Mouse (Mus musculus): ENCODE data around the gene Ptprj. TPM values are rescaled to one million over a fixed set of nuclear protein-coding genes. Genes with fewer than 3 reads are reported as not detected.

Gene Ptprj
- total and polyA plus RNA-seq, 3 experiments: 6.9 to 8.9 (median 7.3) TPM

- TF ChIP-seq EP300 (IDR thresholded peaks at IDR 0.05; ENCODE audit: low read length): no peak
- no peak for TF ChIP-seq JUND (conservative IDR thresholded peaks at IDR 0.05; ENCODE audit: low read depth, low read length)
- no peak for TF ChIP-seq USF1 (IDR thresholded peaks at IDR 0.05; ENCODE audit: low read depth, low read length)
- no peak for TF ChIP-seq ZMIZ1 (IDR thresholded peaks at IDR 0.05; ENCODE audit: low read depth, low read length)
- no peak for TF ChIP-seq PAX5 (IDR thresholded peaks at IDR 0.05; ENCODE audit: low read length)
- no peak for TF ChIP-seq MXI1 (IDR thresholded peaks at IDR 0.05; ENCODE audit: low read depth, low read length)
- H3K27ac ChIP-seq (ENCODE audit: insufficient read depth, low read depth): no peak overlapping the region
- H3K79me2 ChIP-seq (replicated peaks; ENCODE audit: control insufficient read depth, extremely low read depth, insufficient read depth, poor library complexity, severe bottlenecking): peaks cover 62% of the 10 kb centered on the region
- H3K4me2 ChIP-seq (ENCODE audit: insufficient read depth, low read depth, poor library complexity, severe bottlenecking): peak overlapping the region; percentile 44; the same call in 1 of the 2 replicates
- no peak for DNase-seq (ENCODE audit: extremely low read depth)
- H3K27me3 ChIP-seq (replicated peaks): no peaks in the 10 kb centered on the region
- no peak overlapping the region for H3K9ac ChIP-seq (ENCODE audit: insufficient read depth, low read depth)
- no peak overlapping the region for H3K4me3 ChIP-seq (replicated peaks in 1 of 3; ENCODE audit: low read depth in 2 of 3, low read length in 2 of 3, poor library complexity in 1 of 3)
- dilution Hi-C loops (cut with MboI; ENCODE audit: extremely low pct_ligation_motif_present, extremely low pct_unique_long_range_greater_than_20kb, low sequenced_read_pairs) (no loop called here), in situ Hi-C loops (cut with MboI; ENCODE audit: low pct_ligation_motif_present, low pct_unique_long_range_greater_than_20kb, low sequenced_read_pairs) (no loop called here)
- H3K36me3 ChIP-seq (replicated peaks in 1 of 2; ENCODE audit: control insufficient read depth in 1 of 2, insufficient read depth in 1 of 2, low read length in 1 of 2): no peaks in the 10 kb centered on the region
- H3K4me1 ChIP-seq (ENCODE audit: control insufficient read depth in 1 of 2, insufficient read depth in 2 of 2): peaks cover 14 to 74% of the 10 kb centered on the region in 2 experiments
- no peaks in the 10 kb centered on the region for H3K9me3 ChIP-seq (replicated peaks; ENCODE audit: low read length)
Observed at GRCm38 (mm10) chr2:90576936-90577335, 3.5 kb downstream of the Ptprj start.

- dilution Hi-C loops (cut with MboI; ENCODE audit: extremely low pct_ligation_motif_present, extremely low pct_unique_long_range_greater_than_20kb, low sequenced_read_pairs): no loop called here
- TF ChIP-seq ZKSCAN1 (IDR thresholded peaks at IDR 0.05; ENCODE audit: borderline replicate concordance, low read depth, low read length) (0 out of 2 replicates have a peak, but pooled peaks have one; percentile 14), MXI1 (IDR thresholded peaks at IDR 0.05; ENCODE audit: low read depth, low read length) (no peak)
- peaks cover under 1% of the 10 kb centered on the region for H3K9me3 ChIP-seq (replicated peaks; ENCODE audit: low read length)
- H3K27ac ChIP-seq (ENCODE audit: insufficient read depth, low read depth): peak overlapping the region; percentile 45; the same call in 1 of the 2 replicates
- peaks cover 10 to 69% of the 10 kb centered on the region in 2 experiments for H3K4me1 ChIP-seq (ENCODE audit: control insufficient read depth in 1 of 2, insufficient read depth in 2 of 2)
- no peaks in the 10 kb centered on the region for H3K27me3 ChIP-seq (replicated peaks)
- no peaks in the 10 kb centered on the region for H3K36me3 ChIP-seq (replicated peaks in 1 of 2; ENCODE audit: control insufficient read depth in 1 of 2, insufficient read depth in 1 of 2, low read length in 1 of 2)
- H3K4me3 ChIP-seq (replicated peaks in 1 of 3; ENCODE audit: low read depth in 2 of 3, low read length in 2 of 3, poor library complexity in 1 of 3): no peak overlapping the region
- H3K4me2 ChIP-seq (ENCODE audit: insufficient read depth, low read depth, poor library complexity, severe bottlenecking): peak overlapping the region; percentile 63; the same call in 1 of the 2 replicates
- peaks cover 65% of the 10 kb centered on the region for H3K79me2 ChIP-seq (replicated peaks; ENCODE audit: control insufficient read depth, extremely low read depth, insufficient read depth, poor library complexity, severe bottlenecking)
- DNase-seq (ENCODE audit: extremely low read depth): no peak
- in situ Hi-C loops (cut with MboI; ENCODE audit: low pct_ligation_motif_present, low pct_unique_long_range_greater_than_20kb, low sequenced_read_pairs): no loop called here
- 0 out of 2 replicates have a peak overlapping the region, but pooled peaks have one; percentile 20 for H3K9ac ChIP-seq (ENCODE audit: insufficient read depth, low read depth)
Observed at GRCm38 (mm10) chr2:90576411-90576810, 4.0 kb downstream of the Ptprj start.

GRCm38 (mm10) chr2:90575713-90576112 is 4.7 kb downstream of the Ptprj start:
- peaks cover 65% of the 10 kb centered on the region for H3K79me2 ChIP-seq (replicated peaks; ENCODE audit: control insufficient read depth, extremely low read depth, insufficient read depth, poor library complexity, severe bottlenecking)
- DNase-seq (ENCODE audit: extremely low read depth): no peak
- dilution Hi-C loops (cut with MboI; ENCODE audit: extremely low pct_ligation_motif_present, extremely low pct_unique_long_range_greater_than_20kb, low sequenced_read_pairs): no loop called here
- no peaks in the 10 kb centered on the region for H3K36me3 ChIP-seq (replicated peaks in 1 of 2; ENCODE audit: control insufficient read depth in 1 of 2, insufficient read depth in 1 of 2, low read length in 1 of 2)
- no peak overlapping the region for H3K27ac ChIP-seq (ENCODE audit: insufficient read depth, low read depth)
- TF ChIP-seq IRF4 (IDR thresholded peaks at IDR 0.05; ENCODE audit: low read depth, low read length): peak; percentile 61; the same call in 1 of the 2 replicates
- TF ChIP-seq NRF1 (IDR thresholded peaks at IDR 0.05; ENCODE audit: low read depth, low read length): no peak
- peak overlapping the region; percentile 63 for H3K4me2 ChIP-seq (ENCODE audit: insufficient read depth, low read depth, poor library complexity, severe bottlenecking)
- peaks cover 2% of the 10 kb centered on the region for H3K9me3 ChIP-seq (replicated peaks; ENCODE audit: low read length)
- H3K27me3 ChIP-seq (replicated peaks): no peaks in the 10 kb centered on the region
- 0 out of 2 replicates have a peak overlapping the region, but pooled peaks have one; percentile 20 for H3K9ac ChIP-seq (ENCODE audit: insufficient read depth, low read depth)
- no peak overlapping the region for H3K4me3 ChIP-seq (replicated peaks in 1 of 3; ENCODE audit: low read depth in 2 of 3, low read length in 2 of 3, poor library complexity in 1 of 3)
- in situ Hi-C loops (cut with MboI; ENCODE audit: low pct_ligation_motif_present, low pct_unique_long_range_greater_than_20kb, low sequenced_read_pairs): no loop called here
- H3K4me1 ChIP-seq (ENCODE audit: control insufficient read depth in 1 of 2, insufficient read depth in 2 of 2): peaks cover 5 to 66% of the 10 kb centered on the region in 2 experiments; a peak in 3 of 4 replicates

Data from CH12.LX (cell line).